Mouse (Mus musculus): ENCODE measurements around the gene Cdkn1b.

Cdkn1b gene

GRCm38 (mm10) chr6:134968326-134968725, 48.1 kb downstream of the Cdkn1b start:
- CTCF ChIA-PET = no interaction called here
- POLR2A ChIA-PET = interaction anchor here in 2 of 4 experiments (0.6 kb wide), 2 partner anchors 27 to 105 kb away, joined by 3 to 4 read pairs; no protein-coding TSS in a partner anchor

GRCm38 (mm10) chr6:134969498-134969897, 49.3 kb downstream of the Cdkn1b start:
- ChIA-PET CTCF (interaction anchor here in 1 of 4 experiments (0.5 kb wide), 1 partner anchor 41 kb away, joined by 5 read pairs; no protein-coding TSS in a partner anchor), POLR2A (no interaction called here)

GRCm38 (mm10) chr6:134972096-134972495, 51.9 kb downstream of the Cdkn1b start:
- ChIA-PET CTCF (interaction anchor here in 1 of 4 experiments (0.6 kb wide), 1 partner anchor 25 kb away, joined by 3 read pairs; no protein-coding TSS in a partner anchor), POLR2A (interaction anchor here in 2 of 4 experiments (0.7 to 2.4 kb wide), 6 partner anchors 9 to 52 kb away, joined by 3 to 16 read pairs (median 4); partner anchors contain the start of genes Apold1 (in 1 of the 2) and Cdkn1b (in 1 of the 2))
